Mouse (Mus musculus) R1 (cell line): ENCODE data around the gene Tsn.

Experiments
- DNase-seq: peaks from one replicate; pipeline ENCODE4 v3.0.0-alpha.2; 2018; ENCODE audit warnings: low read depth, low spot score

The Tsn gene

GRCm38 (mm10) chr1:118311622-118312326, at the start of gene Tsn:
Tsn (minus strand) TSS chr1:118311739.
- no peak for DNase-seq

- no peak for DNase-seq
These were observed 47.7 kb upstream of the Tsn start for GRCm38 (mm10) chr1:118359071-118359761.

GRCm38 (mm10) chr1:118349922-118350321, 38.4 kb upstream of the Tsn start:
- DNase-seq: no peak

- no peak for DNase-seq
These were observed 32.3 kb upstream of the Tsn start for GRCm38 (mm10) chr1:118343649-118344435.

DNA sequence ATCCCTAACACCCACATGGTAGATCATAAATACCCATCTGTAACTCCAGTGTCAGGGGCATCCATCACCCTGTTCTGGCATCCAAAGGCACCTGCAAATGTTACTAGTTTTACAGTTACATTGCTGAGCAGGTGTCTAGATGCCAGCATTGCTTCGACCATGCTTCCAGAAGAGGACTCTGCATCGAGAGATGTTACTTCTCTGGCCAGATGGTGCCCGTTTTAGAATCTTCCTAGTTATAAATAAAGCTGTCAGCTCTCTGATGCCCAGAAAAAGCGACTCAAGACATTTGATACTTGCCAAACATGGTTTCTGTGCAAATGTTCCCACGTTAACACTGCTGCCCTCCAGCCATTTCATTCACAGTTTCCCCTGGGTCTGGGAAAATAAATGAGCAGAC, 26.4 kb upstream of the Tsn start:
- DNase-seq: no peak

- DNase-seq: peak; percentile 51
These were observed 24.3 kb upstream of the Tsn start for GRCm38 (mm10) chr1:118335847-118336246.

DNA sequence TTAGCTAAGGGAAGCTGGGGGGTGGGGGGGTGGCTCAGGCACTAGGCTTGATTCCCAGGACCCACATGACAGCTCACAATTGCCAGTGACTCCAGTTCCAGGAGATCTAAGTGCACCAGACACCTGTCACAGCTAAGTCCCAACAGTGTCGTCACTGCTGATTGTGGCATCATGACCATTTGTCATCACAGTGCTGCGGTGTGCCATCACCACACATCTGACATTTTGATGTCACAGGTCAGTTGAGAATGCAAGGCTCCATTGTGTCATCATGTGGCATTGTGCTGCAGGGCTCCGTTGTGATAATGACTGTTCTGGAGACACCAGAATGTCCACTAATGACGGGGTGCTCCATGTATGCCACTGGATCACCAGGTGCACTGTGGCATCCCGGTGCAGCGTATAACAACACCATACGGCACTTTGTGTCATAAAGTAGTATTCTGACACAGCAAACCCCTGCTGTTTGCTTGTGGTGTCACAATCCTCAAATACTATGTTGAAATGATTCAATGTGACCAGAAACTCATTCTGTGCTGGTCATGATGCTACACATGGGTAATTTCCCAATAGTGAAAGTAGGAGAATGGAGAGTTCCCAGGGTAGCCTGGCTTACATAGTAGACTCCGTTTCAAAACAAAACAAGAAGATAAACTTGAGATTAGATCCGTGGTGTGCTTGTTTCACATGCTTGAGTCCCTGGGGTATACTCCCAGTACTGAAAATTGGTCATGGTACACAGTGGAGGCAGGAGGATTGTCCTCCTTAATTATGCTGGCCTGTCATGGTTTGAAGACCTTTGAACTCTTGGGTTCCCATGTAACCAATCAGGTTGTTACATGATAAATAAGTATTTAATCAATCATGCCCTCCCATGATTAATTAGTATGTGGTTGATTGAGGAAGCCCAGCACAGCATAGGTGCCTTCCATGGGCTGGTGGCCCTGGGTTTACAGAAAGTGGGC, 23.5 kb upstream of the Tsn start:
- DNase-seq: no peak

- DNase-seq: peak; percentile 98
These were observed 10.2 kb upstream of the Tsn start, which contains the start of gene Nifk for GRCm38 (mm10) chr1:118321661-118322201. Nifk (plus strand) TSS chr1:118321839.

DNA sequence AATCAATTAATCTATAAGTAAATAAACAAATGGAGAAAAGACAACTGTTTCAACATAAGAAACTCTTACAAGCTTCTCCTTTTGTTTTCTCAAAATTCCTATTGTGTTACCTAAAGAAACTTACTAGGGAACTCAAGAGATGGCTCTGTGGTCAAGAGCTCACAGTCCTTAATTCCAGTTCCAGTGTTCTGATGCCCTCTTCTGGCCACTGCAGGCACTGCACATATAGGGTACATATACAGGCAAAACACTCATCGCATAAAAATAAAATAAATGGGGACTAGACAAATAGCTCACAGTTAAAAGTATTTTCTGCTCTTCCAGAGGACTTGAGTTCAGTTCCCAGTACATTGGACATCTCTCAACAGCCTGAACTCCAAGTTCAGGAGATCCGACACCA, 9.2 kb upstream of the Tsn start:
- peak; percentile 83 for DNase-seq

GRCm38 (mm10) chr1:118310780-118311621, 538 bp downstream of the Tsn start:
- DNase-seq: peak; percentile 94

DNA sequence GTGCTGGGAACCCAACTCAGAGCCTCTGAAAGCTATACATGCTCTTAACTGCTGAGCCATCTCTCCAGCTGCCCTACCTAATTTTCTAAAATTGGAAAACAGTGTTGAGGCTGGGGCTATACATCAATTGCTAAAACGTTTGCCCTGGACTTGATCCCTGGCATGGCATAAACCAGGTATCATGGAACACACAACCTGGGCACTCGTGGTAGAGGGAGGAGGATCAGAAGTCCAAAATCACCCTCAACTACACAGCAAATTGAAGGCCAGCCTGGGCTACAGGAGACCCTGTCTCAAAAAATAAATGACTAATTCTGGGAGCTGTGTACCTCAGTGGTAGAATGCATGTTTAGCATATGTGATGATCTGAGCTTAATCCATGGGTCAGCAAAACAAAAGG, 13.8 kb downstream of the Tsn start:
- no peak for DNase-seq

- DNase-seq: no peak
These were observed 14.9 kb downstream of the Tsn start for GRCm38 (mm10) chr1:118296673-118297072.

- DNase-seq: no peak
These were observed 16.7 kb downstream of the Tsn start for GRCm38 (mm10) chr1:118294826-118295225.

DNA sequence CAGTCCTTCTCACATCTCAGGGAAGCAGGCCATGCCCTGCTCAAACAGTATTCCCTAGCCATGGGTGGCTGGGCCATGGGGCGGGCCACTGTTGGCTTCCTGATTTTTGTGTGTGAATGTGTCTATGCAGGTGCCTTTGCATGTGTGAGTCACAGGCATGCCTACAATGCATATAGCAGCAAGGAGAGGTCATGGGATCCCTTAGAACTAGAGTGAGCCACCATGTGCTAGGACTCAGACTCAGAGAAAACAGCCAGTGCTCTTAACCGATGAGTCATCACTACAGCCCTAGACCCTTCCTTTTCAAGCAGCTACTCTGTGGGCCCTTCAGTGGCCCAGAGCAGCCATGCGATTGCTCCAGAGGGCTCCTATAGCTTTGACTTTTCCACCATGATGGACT, 17.3 kb downstream of the Tsn start:
- DNase-seq: peak; percentile 17

- DNase-seq: no peak
These were observed 19.2 kb downstream of the Tsn start for GRCm38 (mm10) chr1:118292291-118292690.

DNA sequence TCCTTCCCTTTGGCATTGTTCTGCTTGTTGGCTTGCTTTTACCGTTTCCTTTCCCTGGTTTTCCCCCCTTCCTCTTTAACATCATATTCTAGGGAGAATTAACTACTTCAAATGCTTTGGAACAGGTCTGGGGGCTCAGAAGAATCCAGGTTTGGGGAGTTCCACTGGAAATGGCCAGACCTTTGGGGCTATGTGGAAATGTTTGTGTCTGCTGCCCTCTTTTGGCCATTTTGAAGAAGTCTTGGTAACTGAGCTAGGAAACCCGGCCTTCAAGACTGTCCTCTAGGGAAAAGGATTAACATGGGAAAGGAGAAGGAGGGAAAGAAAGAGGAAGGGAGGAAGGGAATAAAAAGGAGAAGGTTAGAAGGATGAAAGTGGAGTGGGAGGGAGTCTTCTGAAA, 36.4 kb downstream of the Tsn start:
- peak; percentile 89 for DNase-seq

DNA sequence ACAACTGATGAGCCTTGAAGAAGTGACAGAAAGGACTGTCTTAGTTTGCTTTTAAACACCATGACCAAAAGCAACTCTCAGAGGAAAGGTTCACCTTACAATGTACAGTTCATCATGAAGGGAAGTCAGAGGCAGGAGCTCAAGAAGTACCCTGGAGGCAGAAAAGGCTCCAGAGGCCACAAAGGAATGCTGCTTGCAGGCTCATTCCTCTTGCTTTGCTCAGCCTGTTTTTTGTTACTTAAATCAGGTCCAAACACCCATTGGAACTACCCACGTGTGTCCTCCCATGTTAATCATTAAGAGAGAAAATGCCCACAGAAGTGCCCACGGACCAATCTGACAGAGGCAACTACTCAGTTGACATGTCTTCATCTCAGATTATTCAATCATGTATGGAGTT, 59.6 kb downstream of the Tsn start:
- DNase-seq: no peak
